Mouse (Mus musculus): ENCODE results near the gene Hoxc5. TPM values are rescaled to one million over a fixed set of nuclear protein-coding genes. Genes with fewer than 3 reads are reported as not detected.
A peak's percentile ranks its signal among the peaks of the same experiment; 100 is the strongest.

The Hoxc5 gene
- polyA plus RNA-seq, 1 experiment from 2014 or later = not detected

DNA sequence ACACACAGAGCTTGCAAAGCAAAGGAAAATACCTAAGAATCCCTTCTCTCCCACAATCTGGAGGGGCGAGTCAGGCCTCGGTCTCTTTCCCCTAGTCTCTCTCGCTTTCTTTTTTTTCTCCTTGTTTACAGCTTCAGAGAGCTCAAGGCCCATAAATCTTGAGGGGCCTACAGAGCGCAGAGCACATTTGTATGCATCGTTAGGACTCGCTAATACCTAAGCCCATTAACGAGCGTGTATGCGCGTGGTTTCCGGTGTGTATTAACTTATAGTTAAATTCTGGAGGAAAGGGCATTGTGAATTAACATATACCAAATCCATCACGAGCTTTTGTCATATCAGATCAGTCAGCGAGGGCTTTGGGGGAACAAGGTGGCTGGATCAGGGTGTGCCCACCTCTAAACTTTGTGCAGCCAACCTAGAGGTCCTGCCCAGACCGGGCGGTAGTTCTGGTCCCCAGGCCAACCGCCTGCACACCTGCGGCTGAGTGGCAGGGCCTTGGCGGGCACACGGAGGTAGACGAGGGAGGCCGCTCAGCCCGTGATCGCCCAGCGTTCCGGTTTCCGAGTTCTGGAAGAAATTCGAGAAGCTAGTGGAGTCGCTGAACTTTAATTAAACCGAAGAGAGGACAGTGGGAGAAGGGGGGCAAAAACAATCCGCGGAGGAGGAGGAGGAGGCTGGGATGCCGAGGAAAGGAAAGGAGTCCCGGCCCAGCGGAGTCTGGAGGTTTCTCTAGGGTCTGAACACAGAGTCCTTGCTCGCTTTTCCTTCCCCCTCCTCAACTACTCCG, 93.3 kb downstream of the Hoxc5 start:
- 1% methylated on average over 36 of the region's 36 CpGs for WGBS
- DNase-seq (ENCODE audit: low spot score, missing footprints) (peak; percentile 97), ATAC-seq (ENCODE audit: low FRiP score) (no peak)
- Histone ChIP-seq H3K27me3 (ENCODE audit: control insufficient read depth, insufficient read depth, low read length) (peaks cover 94% of the 10 kb centered on the region), H3K4me2 (no peak overlapping the region), H3K9ac (ENCODE audit: low read length) (no peak overlapping the region), H3K36me3 (ENCODE audit: control insufficient read depth, insufficient read depth, low read length) (no peaks in the 10 kb centered on the region), H3K4me1 (ENCODE audit: control insufficient read depth, insufficient read depth, low read length) (0 out of 2 replicates have a peak, but pooled peaks cover 2% of the 10 kb centered on the region), H3K9me3 (ENCODE audit: control insufficient read depth, low read length) (no peaks in the 10 kb centered on the region), H3K4me3 (ENCODE audit: low read depth, low read length) (no peak overlapping the region), H3K27ac (ENCODE audit: low read depth, low read length) (no peak overlapping the region)

DNA sequence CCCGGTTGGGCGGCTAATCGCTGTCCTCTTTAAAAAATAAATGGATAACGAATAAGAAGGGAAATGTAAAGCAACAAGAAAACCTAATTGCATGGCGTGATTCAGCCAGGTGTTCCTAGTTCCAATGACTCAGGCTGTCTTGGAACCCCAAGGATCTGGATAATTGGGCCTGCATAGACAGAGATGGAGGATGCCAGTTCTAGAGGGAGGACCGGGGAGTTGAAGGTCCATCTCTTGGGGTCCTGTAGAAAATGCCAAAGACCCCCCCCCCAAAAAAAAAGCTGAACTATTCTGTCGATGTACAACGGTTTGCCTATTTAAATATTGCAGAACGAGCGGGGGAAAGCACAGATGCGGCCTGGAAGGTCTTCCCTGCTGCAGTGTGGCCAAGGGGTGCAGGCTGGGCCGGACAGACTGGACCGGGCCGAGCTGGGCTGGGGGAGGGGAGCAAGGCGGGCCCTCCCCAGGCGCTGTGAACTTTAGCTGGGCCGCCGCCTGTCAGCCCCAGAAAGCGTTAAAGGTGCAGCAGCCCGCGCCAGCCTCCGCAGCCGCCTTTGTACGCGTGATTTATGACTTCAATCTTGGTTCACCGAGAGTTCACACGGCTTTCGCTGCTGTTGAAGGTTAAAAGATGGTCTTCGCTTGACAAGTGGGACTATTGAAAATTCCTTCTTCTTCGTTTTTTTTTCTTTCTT, 94.0 kb downstream of the Hoxc5 start:
- H3K4me3 ChIP-seq (ENCODE audit: low read depth, low read length) = no peak overlapping the region
- WGBS = 2% methylated on average over 27 of the region's 30 CpGs
- 0 out of 2 replicates have a peak, but pooled peaks cover 2% of the 10 kb centered on the region for H3K4me1 ChIP-seq (ENCODE audit: control insufficient read depth, insufficient read depth, low read length)
- no peaks in the 10 kb centered on the region for H3K36me3 ChIP-seq (ENCODE audit: control insufficient read depth, insufficient read depth, low read length)
- H3K27ac ChIP-seq (ENCODE audit: low read depth, low read length) = no peak overlapping the region
- no peak for DNase-seq (ENCODE audit: low spot score, missing footprints)
- no peak overlapping the region for H3K4me2 ChIP-seq
- no peak overlapping the region for H3K9ac ChIP-seq (ENCODE audit: low read length)
- H3K27me3 ChIP-seq (ENCODE audit: control insufficient read depth, insufficient read depth, low read length) = peaks cover 95% of the 10 kb centered on the region
- ATAC-seq (ENCODE audit: low FRiP score) = no peak
- H3K9me3 ChIP-seq (ENCODE audit: control insufficient read depth, low read length) = no peaks in the 10 kb centered on the region

DNA sequence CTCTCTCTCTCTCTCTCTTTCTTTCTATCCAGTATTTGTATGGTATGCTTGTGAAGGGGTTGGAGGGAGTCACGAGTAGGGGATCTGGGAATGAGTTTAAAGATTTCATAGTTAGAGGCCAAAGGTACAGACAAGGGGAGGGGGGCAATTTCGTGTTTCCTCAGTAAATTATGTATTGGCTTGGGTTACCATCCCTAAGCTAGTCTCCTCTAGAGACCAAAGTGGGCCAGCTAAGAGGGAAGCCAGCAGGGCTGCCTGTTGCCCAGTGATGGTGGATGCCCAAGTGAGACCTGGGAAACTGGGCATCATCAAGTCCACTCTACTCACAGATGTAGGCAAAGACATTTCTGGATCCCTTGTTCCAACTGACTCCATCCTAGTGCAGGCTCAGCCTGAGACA, 94.7 kb downstream of the Hoxc5 start:
- 5% methylated on average over 2 of the region's 2 CpGs for WGBS
- no peak overlapping the region for H3K27ac ChIP-seq (ENCODE audit: low read depth, low read length)
- no peak for ATAC-seq (ENCODE audit: low FRiP score)

GRCm38 (mm10) chr15:103065642-103066041, 98.4 kb downstream of the Hoxc5 start:
- Histone ChIP-seq H3K4me2 (no peak overlapping the region), H3K9ac (ENCODE audit: low read length) (no peak overlapping the region), H3K27me3 (ENCODE audit: control insufficient read depth, insufficient read depth, low read length) (peaks cover 91% of the 10 kb centered on the region), H3K27ac (ENCODE audit: low read depth, low read length) (no peak overlapping the region), H3K9me3 (ENCODE audit: control insufficient read depth, low read length) (no peaks in the 10 kb centered on the region), H3K4me1 (ENCODE audit: control insufficient read depth, insufficient read depth, low read length) (0 out of 2 replicates have a peak, but pooled peaks cover 3% of the 10 kb centered on the region), H3K36me3 (ENCODE audit: control insufficient read depth, insufficient read depth, low read length) (no peaks in the 10 kb centered on the region), H3K4me3 (ENCODE audit: low read depth, low read length) (no peak overlapping the region)
- ATAC-seq (ENCODE audit: low FRiP score) (no peak), DNase-seq (ENCODE audit: low spot score, missing footprints) (no peak)
- 52% methylated on average over 7 of the region's 7 CpGs for WGBS

More for the DNA sequence above, 94.7 kb downstream of the Hoxc5 start:
- no peak overlapping the region for H3K9ac ChIP-seq (ENCODE audit: low read length)
- DNase-seq (ENCODE audit: low spot score, missing footprints) = peak; percentile 87
- no peak overlapping the region for H3K4me3 ChIP-seq (ENCODE audit: low read depth, low read length)
- H3K36me3 ChIP-seq (ENCODE audit: control insufficient read depth, insufficient read depth, low read length) = no peaks in the 10 kb centered on the region
- H3K27me3 ChIP-seq (ENCODE audit: control insufficient read depth, insufficient read depth, low read length) = peaks cover 90% of the 10 kb centered on the region
- 0 out of 2 replicates have a peak, but pooled peaks cover 2% of the 10 kb centered on the region for H3K4me1 ChIP-seq (ENCODE audit: control insufficient read depth, insufficient read depth, low read length)
- H3K4me2 ChIP-seq = no peak overlapping the region
- no peaks in the 10 kb centered on the region for H3K9me3 ChIP-seq (ENCODE audit: control insufficient read depth, low read length)

MicroRNA genes within 50 kb of the gene (microRNA counts, 519-probe panel; counts per million panel counts)
- microRNA mmu-miR-615-3p = not detected
- not detected for microRNA mmu-miR-615-5p

Small RNA genes within 50 kb of the gene (microRNA-seq; reads per million reads assigned to microRNA genes)
- not detected for gene Mir196a-2
- gene Mir615 = 9.9 reads per million, percentile 30 among the genes with 10 or more reads in this experiment

Other genes starting within 250 kb of the Hoxc5 start
- gene Calcoco1, start 245.3 kb upstream of the Hoxc5 start, polyA plus RNA-seq (2014; fragmentation: Nextera tagmentation; extraction: Ambion mirVana) = 27.5 and 28.3 TPM in 2 replicates
- gene Hoxc13, start 46.3 kb upstream of the Hoxc5 start, polyA plus RNA-seq (2014; fragmentation: Nextera tagmentation; extraction: Ambion mirVana) = 0.11 and 0.15 TPM in 2 replicates
- not detected in 2 replicates for gene Hoxc12, start 30.7 kb upstream of the Hoxc5 start, polyA plus RNA-seq (2014; fragmentation: Nextera tagmentation; extraction: Ambion mirVana)
- gene Hoxc11, start 13.0 kb upstream of the Hoxc5 start, polyA plus RNA-seq (2014; fragmentation: Nextera tagmentation; extraction: Ambion mirVana) = not detected in 2 replicates
- gene Hoxc10, start 647 bp upstream of the Hoxc5 start, polyA plus RNA-seq (2014; fragmentation: Nextera tagmentation; extraction: Ambion mirVana) = not detected in 2 replicates
- not detected in 2 replicates for gene Hoxc9, start 9.0 kb downstream of the Hoxc5 start, polyA plus RNA-seq (2014; fragmentation: Nextera tagmentation; extraction: Ambion mirVana)
- gene Hoxc8, start 23.2 kb downstream of the Hoxc5 start, polyA plus RNA-seq (2014; fragmentation: Nextera tagmentation; extraction: Ambion mirVana) = not detected in 2 replicates
- not detected in 2 replicates for gene Hoxc6, start 30.8 kb downstream of the Hoxc5 start, polyA plus RNA-seq (2014; fragmentation: Nextera tagmentation; extraction: Ambion mirVana)
- not detected in 2 replicates for gene Hoxc4, start 51.5 kb downstream of the Hoxc5 start, polyA plus RNA-seq (2014; fragmentation: Nextera tagmentation; extraction: Ambion mirVana)
- 26.5 and 27.2 TPM in 2 replicates for gene Smug1, start 199.6 kb downstream of the Hoxc5 start, polyA plus RNA-seq (2014; fragmentation: Nextera tagmentation; extraction: Ambion mirVana)